Mouse (Mus musculus) ES-E14 (cell line): Measurements from ENCODE around the gene Irf1.

Source experiments
- CHD2 ChIP-seq: IDR thresholded peaks from 2 replicates; pipeline ENCODE4 v1.6.1; 2014; ENCODE audit warnings: mild to moderate bottlenecking, low read depth, low read length, inconsistent platforms
- HCFC1 ChIP-seq: IDR thresholded peaks from 2 replicates; pipeline ENCODE4 v1.6.1; 2012; ENCODE audit warnings: low read length, inconsistent platforms, borderline replicate concordance; ENCODE audit not compliant: insufficient read depth
- MAFK ChIP-seq: IDR thresholded peaks from 2 replicates; pipeline ENCODE4 v1.6.1; 2014; ENCODE audit warnings: mild to moderate bottlenecking, low read depth, low read length, inconsistent platforms; ENCODE audit not compliant: insufficient read depth
- ZC3H11A ChIP-seq: IDR thresholded peaks from 2 replicates; pipeline ENCODE4 v1.6.1; 2012; ENCODE audit warnings: low read depth, mild to moderate bottlenecking, inconsistent platforms, low read length, borderline replicate concordance
- ZNF384 ChIP-seq: IDR thresholded peaks from 2 replicates; pipeline ENCODE4 v1.6.1; 2012; ENCODE audit warnings: low read depth, low read length, inconsistent platforms

DNA sequence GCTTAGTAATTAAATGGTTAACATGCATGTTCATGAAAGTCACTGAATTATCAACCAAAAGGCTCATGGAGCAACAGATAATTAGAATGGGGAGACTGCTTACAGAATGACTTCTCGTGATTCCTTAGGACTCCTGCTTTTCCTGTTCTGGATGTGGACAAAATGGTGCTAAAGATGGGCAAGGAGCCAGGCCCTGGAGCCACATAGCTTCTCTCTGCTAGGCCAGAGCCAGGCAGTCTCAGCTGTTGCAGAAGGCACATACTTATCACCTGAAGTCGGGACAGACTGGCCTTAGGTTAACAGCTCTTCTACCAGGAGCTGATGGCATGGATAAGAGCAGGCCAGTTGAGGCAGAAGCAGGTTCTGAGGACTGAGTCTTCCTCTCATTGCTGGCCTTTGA is 40.9 kb downstream of the Irf1 start:
- TF ChIP-seq MAFK = no peak
- TF ChIP-seq HCFC1 = no peak
- no peak for TF ChIP-seq CHD2
- TF ChIP-seq ZC3H11A = no peak
- no peak for TF ChIP-seq ZNF384
